Mouse (Mus musculus) liver, embryonic 14 days (tissue): ENCODE data around the gene Tc2n. TPM values are rescaled to one million over a fixed set of nuclear protein-coding genes. Genes with fewer than 3 reads are reported as not detected.

Experiments used
- polyA plus RNA-seq: library from polyadenylated mRNA; depleted of rRNA; stranded (reverse); fragments of >200 nt; gene quantifications from 2 replicates; pipeline ENCODE4 v1.2.3, GENCODE M21; 2012; rRNA removed

The Tc2n gene
- 0.02 and 0.05 TPM in 2 replicates for polyA plus RNA-seq

GRCm38 (mm10) chr12:101718054-101718754 lies at the start of gene Tc2n:
TSS of gene Tc2n (minus strand) at chr12:101718523.

Other genes with a start within 250 kb of the Tc2n start
- 2.5 and 2.6 TPM in 2 replicates for gene Fbln5, start 100.5 kb upstream of the Tc2n start, polyA plus RNA-seq
- gene Trip11, start 194.7 kb upstream of the Tc2n start, polyA plus RNA-seq: 2.4 and 2.6 TPM in 2 replicates
- gene Atxn3, start 239.7 kb upstream of the Tc2n start, polyA plus RNA-seq: 5.8 and 6.8 TPM in 2 replicates